Mouse (Mus musculus) heart, embryonic 15.5 days (tissue): ENCODE data around the gene Phb. TPM values are rescaled to one million over a fixed set of nuclear protein-coding genes. Genes with fewer than 3 reads are reported as not detected.

ENCODE experiments used
- ATAC-seq: fragments of 200-750 bp; cut with Nextera tagmentation; replicated peaks from 2 replicates; pipeline ENCODE4 v1.8.0; 2017; ENCODE audit warnings: low read depth, moderate TSS enrichment; ENCODE audit not compliant: insufficient number of reproducible peaks, insufficient read depth, low FRiP score
- H3K27ac ChIP-seq: fragments of 300-500 bp; sonication (generic); 2 replicates; pipeline ENCODE4 v1.5.1; 2015; ENCODE audit warnings: mild to moderate bottlenecking, inconsistent platforms
- H3K27me3 ChIP-seq: fragments of 300-500 bp; sonication (generic); 2 replicates; pipeline ENCODE4 v1.6.1; 2015; ENCODE audit warnings: inconsistent platforms
- H3K36me3 ChIP-seq: fragments of 300-500 bp; sonication (generic); 2 replicates; pipeline ENCODE4 v1.6.1; 2015; ENCODE audit warnings: mild to moderate bottlenecking, inconsistent platforms
- H3K4me1 ChIP-seq: fragments of 300-500 bp; sonication (generic); replicated peaks from 2 replicates; pipeline ENCODE4 v1.6.1; 2015; ENCODE audit warnings: inconsistent platforms
- H3K4me2 ChIP-seq: fragments of 300-500 bp; sonication (generic); 2 replicates; pipeline ENCODE4 v1.6.1; 2015; ENCODE audit warnings: inconsistent platforms, mild to moderate bottlenecking, moderate library complexity
- H3K4me3 ChIP-seq: fragments of 300-500 bp; sonication (generic); 2 replicates; pipeline ENCODE4 v1.5.1; 2015; ENCODE audit warnings: mild to moderate bottlenecking, inconsistent platforms
- H3K9ac ChIP-seq: fragments of 300-500 bp; sonication (generic); 2 replicates; pipeline ENCODE4 v1.6.1; 2015; ENCODE audit warnings: mild to moderate bottlenecking, inconsistent platforms
- H3K9me3 ChIP-seq: fragments of 300-500 bp; sonication (generic); replicated peaks from 2 replicates; pipeline ENCODE4 v1.6.1; 2016; ENCODE audit warnings: inconsistent platforms
- WGBS: fragments of 180-500 bp; shearing (Covaris S2); methylation state at CpG from one replicate; pipeline ENCODE4 v1.1.7; 2015; ENCODE audit warnings: mixed read lengths; 5-methylcytosine and 5-hydroxymethylcytosine counted together
- polyA plus RNA-seq: library from polyadenylated mRNA; unstranded; fragments of >200 nt; fragmentation: Nextera tagmentation; extraction: Ambion mirVana; gene quantifications from 2 replicates; pipeline ENCODE4 v1.2.1, GENCODE M21; 2015

The Phb gene
- polyA plus RNA-seq, 1 experiment from 2014 or later, result 293 TPM

- no peaks in the 10 kb centered on the region for H3K36me3 ChIP-seq
- 0 out of 2 replicates have a peak, but pooled peaks have one; percentile 20 for ATAC-seq
- peak overlapping the region; percentile 61 for H3K27ac ChIP-seq
- no peak overlapping the region for H3K4me3 ChIP-seq
- peak overlapping the region; percentile 34 for H3K4me2 ChIP-seq
- 22% methylated on average over 7 of the region's 7 CpGs for WGBS
- H3K9me3 ChIP-seq, result no peaks in the 10 kb centered on the region
- no peaks in the 10 kb centered on the region for H3K27me3 ChIP-seq
- H3K9ac ChIP-seq, result 0 out of 2 replicates have a peak overlapping the region, but pooled peaks have one; percentile 28
- H3K4me1 ChIP-seq, result peaks cover 16% of the 10 kb centered on the region
Measured at GRCm38 (mm10) chr11:95688981-95689380, 22.2 kb downstream of the Phb start.

DNA sequence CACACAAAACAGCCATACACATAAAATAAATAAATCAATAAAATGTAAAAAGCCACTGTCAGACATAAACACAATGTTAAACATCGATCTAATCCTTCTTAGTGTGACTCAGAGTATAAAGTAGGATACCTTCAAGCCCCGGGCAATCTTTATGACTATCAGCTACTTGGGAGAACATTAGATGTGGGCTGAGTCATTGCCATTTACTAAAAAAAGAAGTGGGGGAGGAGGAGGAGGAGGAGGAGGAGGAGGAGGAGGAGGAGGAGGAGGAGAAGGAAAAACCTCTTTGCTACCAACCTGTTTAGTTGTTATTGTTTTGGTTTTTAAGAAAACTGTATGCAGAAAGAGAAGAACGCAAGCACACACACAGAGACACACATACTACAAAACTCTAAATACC lies 22.8 kb downstream of the Phb start:
- Histone ChIP-seq H3K4me3 (no peak overlapping the region), H3K4me1 (peaks cover 16% of the 10 kb centered on the region), H3K27me3 (no peaks in the 10 kb centered on the region), H3K4me2 (no peak overlapping the region), H3K27ac (no peak overlapping the region), H3K9ac (no peak overlapping the region), H3K9me3 (no peaks in the 10 kb centered on the region), H3K36me3 (no peaks in the 10 kb centered on the region)
- ATAC-seq, result no peak
- 62% methylated on average over 3 of the region's 3 CpGs for WGBS

DNA sequence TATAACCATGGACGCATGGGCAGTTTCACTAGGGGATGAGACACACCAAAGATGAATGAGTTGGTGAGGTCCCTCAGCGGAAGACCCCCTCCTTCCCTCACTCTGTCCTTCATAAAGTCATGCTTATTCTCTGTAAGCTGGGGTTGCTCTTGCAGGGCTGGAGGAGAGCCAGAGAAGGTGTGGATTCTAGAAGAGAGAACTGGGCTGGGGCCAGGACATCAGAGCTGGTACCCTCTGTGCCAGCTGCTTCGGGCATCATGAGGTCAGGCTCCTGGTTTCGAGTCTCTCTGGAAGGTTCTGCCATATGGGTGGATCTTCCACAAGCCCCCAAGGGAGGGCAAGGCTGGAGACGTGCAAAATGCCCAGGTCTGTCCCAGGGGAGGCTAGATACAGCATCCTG lies 31.8 kb downstream of the Phb start:
- Histone ChIP-seq H3K27me3 (no peaks in the 10 kb centered on the region), H3K27ac (no peak overlapping the region), H3K9ac (no peak overlapping the region), H3K36me3 (no peaks in the 10 kb centered on the region), H3K4me3 (no peak overlapping the region), H3K4me1 (no peaks in the 10 kb centered on the region), H3K9me3 (no peaks in the 10 kb centered on the region), H3K4me2 (no peak overlapping the region)
- ATAC-seq, result no peak
- WGBS, result 76% methylated on average over 5 of the region's 5 CpGs

GRCm38 (mm10) chr11:95700778-95701739 lies 34.3 kb downstream of the Phb start:
- 89% methylated on average over 13 of the region's 13 CpGs for WGBS
- H3K36me3 ChIP-seq, result no peaks in the 10 kb centered on the region
- H3K9ac ChIP-seq, result no peak overlapping the region
- no peak overlapping the region for H3K4me2 ChIP-seq
- H3K9me3 ChIP-seq, result no peaks in the 10 kb centered on the region
- ATAC-seq, result no peak
- H3K4me3 ChIP-seq, result no peak overlapping the region
- no peaks in the 10 kb centered on the region for H3K4me1 ChIP-seq
- H3K27ac ChIP-seq, result no peak overlapping the region
- no peaks in the 10 kb centered on the region for H3K27me3 ChIP-seq

DNA sequence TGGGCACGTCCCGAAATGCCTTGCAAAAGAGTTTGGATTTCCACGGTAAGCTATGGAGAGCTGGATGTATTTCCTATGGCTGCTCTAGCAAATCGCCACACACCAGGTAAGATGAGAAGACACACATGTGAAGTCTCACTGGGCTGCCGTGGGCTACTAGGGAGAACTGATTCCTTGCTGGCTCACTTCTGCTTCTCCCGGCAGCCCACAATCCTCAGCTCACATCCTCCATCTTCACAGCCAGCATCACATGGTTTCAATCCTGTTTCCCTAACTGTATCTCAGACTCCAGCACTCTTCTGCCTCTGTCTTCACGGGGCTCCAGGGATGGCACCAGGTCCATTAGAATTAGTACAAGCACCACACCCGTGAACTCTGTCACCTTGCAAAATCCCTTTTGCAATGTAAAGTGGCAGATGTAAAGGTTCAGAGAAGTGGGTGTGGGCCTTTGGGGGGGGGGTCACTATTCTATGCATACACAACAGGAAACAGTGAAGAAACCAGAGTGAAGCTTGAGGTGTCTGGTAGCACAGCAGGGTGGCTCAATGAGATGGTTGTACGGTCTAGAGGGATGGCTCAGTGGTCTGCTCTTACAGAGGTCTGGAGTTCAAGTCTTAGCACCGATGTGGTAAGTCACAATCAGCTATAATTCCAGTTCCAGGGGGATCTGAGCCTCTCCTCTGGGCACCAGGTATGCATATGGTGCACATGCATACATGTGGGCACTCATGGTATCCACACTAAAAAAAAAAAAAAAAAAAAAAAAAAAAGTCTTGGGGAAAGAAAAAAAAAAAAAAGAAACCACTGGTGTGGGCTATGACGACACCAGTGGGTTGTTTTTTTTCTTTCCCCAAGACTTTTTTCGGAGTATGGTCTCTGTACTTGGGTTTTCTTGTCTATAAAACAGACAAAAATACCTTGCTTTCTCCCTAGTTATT lies 37.5 kb downstream of the Phb start:
- WGBS, result 78% methylated on average over 12 of the region's 12 CpGs
- no peak overlapping the region for H3K4me3 ChIP-seq
- no peaks in the 10 kb centered on the region for H3K27me3 ChIP-seq
- H3K27ac ChIP-seq, result no peak overlapping the region
- H3K9ac ChIP-seq, result no peak overlapping the region
- H3K36me3 ChIP-seq, result no peaks in the 10 kb centered on the region
- H3K4me1 ChIP-seq, result no peaks in the 10 kb centered on the region
- no peak for ATAC-seq
- no peaks in the 10 kb centered on the region for H3K9me3 ChIP-seq
- no peak overlapping the region for H3K4me2 ChIP-seq

GRCm38 (mm10) chr11:95704970-95705330 lies 38.2 kb downstream of the Phb start:
- no peak overlapping the region for H3K4me3 ChIP-seq
- H3K4me2 ChIP-seq, result no peak overlapping the region
- H3K9ac ChIP-seq, result no peak overlapping the region
- no peaks in the 10 kb centered on the region for H3K36me3 ChIP-seq
- no peaks in the 10 kb centered on the region for H3K9me3 ChIP-seq
- no peak for ATAC-seq
- no peaks in the 10 kb centered on the region for H3K4me1 ChIP-seq
- no peaks in the 10 kb centered on the region for H3K27me3 ChIP-seq
- no peak overlapping the region for H3K27ac ChIP-seq
- WGBS, result 61% methylated on average over 4 of the region's 4 CpGs

DNA sequence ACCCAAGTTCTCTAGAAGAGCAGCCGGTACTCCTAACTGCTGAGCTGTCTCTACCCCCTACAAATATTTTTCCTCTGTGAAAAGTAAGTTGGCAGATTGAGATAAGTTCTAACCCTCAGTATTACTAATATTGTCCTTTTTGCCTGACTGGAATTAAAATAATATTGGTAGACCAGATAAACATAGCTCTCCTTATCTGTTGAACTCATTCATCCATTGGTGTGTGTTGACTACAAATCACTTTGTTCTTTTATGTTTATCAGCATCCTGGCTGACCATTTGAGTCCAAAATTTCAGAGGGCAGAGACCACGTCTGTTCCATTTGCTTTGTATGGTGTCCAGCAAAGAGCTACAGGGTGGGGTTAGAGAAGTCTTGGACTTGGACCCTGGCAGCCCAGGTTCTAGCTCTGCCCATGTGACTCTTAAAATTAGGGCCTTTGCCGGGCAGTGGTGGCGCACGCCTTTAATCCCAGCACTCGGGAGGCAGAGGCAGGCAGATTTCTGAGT lies 42.8 kb downstream of the Phb start:
- peaks cover 16% of the 10 kb centered on the region for H3K4me1 ChIP-seq
- no peaks in the 10 kb centered on the region for H3K27me3 ChIP-seq
- no peak overlapping the region for H3K9ac ChIP-seq
- no peak for ATAC-seq
- WGBS, result 86% methylated on average over 6 of the region's 6 CpGs
- no peaks in the 10 kb centered on the region for H3K9me3 ChIP-seq
- H3K27ac ChIP-seq, result no peak overlapping the region
- no peak overlapping the region for H3K4me3 ChIP-seq
- H3K4me2 ChIP-seq, result no peak overlapping the region
- no peaks in the 10 kb centered on the region for H3K36me3 ChIP-seq

- H3K27me3 ChIP-seq, result no peaks in the 10 kb centered on the region
- peaks cover 25% of the 10 kb centered on the region for H3K4me1 ChIP-seq
- H3K4me3 ChIP-seq, result no peak overlapping the region
- H3K9me3 ChIP-seq, result no peaks in the 10 kb centered on the region
- H3K27ac ChIP-seq, result no peak overlapping the region
- H3K36me3 ChIP-seq, result no peaks in the 10 kb centered on the region
- 72% methylated on average over 7 of the region's 7 CpGs for WGBS
- no peak for ATAC-seq
- H3K9ac ChIP-seq, result no peak overlapping the region
- no peak overlapping the region for H3K4me2 ChIP-seq
Measured at GRCm38 (mm10) chr11:95710478-95710877, 43.7 kb downstream of the Phb start.

GRCm38 (mm10) chr11:95712085-95712562 lies 45.4 kb downstream of the Phb start:
- peak overlapping the region; percentile 95 for H3K4me3 ChIP-seq
- WGBS, result 21% methylated on average over 12 of the region's 12 CpGs
- ATAC-seq, result no peak
- no peaks in the 10 kb centered on the region for H3K9me3 ChIP-seq
- H3K27me3 ChIP-seq, result no peaks in the 10 kb centered on the region
- peak overlapping the region; percentile 93 for H3K4me2 ChIP-seq
- peak overlapping the region; percentile 96 for H3K27ac ChIP-seq
- H3K4me1 ChIP-seq, result peaks cover 32% of the 10 kb centered on the region
- H3K9ac ChIP-seq, result peak overlapping the region; percentile 98
- H3K36me3 ChIP-seq, result no peaks in the 10 kb centered on the region

- Histone ChIP-seq H3K27ac (peak within 1 kb of the TSS; percentile 96), H3K36me3 (no peaks in the 10 kb centered on the region), H3K4me2 (peak within 1 kb of the TSS; percentile 93), H3K9me3 (no peaks in the 10 kb centered on the region), H3K4me3 (peak within 1 kb of the TSS; percentile 95), H3K9ac (peak within 1 kb of the TSS; percentile 98), H3K27me3 (no peaks in the 10 kb centered on the region), H3K4me1 (peaks cover 34% of the 10 kb centered on the region)
- ATAC-seq, result peak; percentile 91
- 2% methylated on average over 28 of the region's 103 CpGs for WGBS
Measured at GRCm38 (mm10) chr11:95712563-95713224, 45.9 kb downstream of the Phb start, which contains the start of gene Zfp652. TSS of gene Zfp652 (plus strand) at chr11:95712673.
